Mouse (Mus musculus) heart, adult 2 months (tissue): ENCODE data around the gene Rhoc.

Experiments
- CTCF ChIP-seq: fragments of 200-600 bp; IDR thresholded peaks from 2 replicates; pipeline ENCODE4 v1.8.1; 2022; ENCODE audit warnings: antibody characterized with exemption, mild to moderate bottlenecking, moderate library complexity
- EP300 ChIP-seq: fragments of 200-500 bp; IDR thresholded peaks from 2 replicates; pipeline ENCODE4 v1.6.1; 2011; ENCODE audit warnings: low read depth, low read length, control low read depth; ENCODE audit not compliant: insufficient read depth
- POLR2A ChIP-seq: fragments of 200-500 bp; IDR thresholded peaks from 2 replicates; pipeline ENCODE4 v1.6.1; 2011; ENCODE audit warnings: mild to moderate bottlenecking, low read depth, low read length, control low read depth; ENCODE audit not compliant: insufficient read depth

DNA sequence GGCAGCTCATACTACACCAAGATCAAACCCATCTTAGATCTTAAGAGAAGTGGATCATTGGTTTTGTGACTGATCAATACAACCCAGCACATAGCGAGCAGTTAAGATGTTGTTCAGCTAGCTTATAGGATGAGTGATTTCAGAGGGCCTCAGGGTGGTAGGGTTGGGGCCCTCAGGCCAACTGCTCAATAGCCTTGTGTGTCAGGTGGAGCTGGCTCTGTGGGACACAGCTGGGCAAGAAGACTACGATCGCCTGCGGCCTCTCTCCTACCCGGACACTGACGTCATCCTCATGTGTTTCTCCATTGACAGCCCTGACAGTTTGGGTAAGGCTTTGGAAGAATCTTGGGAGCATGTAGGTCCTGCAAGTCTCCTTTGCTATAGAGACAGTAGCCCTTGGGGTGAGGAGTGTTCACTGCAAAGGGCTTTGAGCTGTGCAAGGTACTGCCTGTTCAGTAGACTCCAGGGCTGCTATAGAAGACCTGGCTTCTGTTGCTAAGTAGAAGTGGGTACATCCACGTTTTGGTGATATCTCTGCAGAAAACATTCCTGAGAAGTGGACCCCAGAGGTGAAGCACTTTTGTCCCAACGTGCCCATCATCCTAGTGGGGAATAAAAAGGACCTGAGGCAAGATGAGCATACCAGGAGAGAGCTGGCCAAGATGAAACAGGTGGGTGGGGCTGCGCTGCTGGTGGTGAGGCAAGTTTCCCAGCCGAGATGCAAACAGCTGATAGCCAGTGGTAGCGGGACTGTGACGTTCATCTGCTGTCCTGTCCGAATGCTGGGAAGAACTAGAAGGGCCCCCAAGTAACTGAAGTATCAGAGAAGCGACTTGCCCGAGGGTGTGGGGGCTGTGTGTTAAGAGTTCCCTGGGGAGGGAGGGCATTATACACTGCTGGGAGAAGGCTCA is 4.4 kb downstream of the Rhoc start:
- no peak for TF ChIP-seq POLR2A
- TF ChIP-seq EP300, result no peak
- TF ChIP-seq CTCF, result no peak
